Mouse (Mus musculus) heart, adult 2 months (tissue): Measurements from ENCODE around the gene Pbld1. TPM values are rescaled to one million over a fixed set of nuclear protein-coding genes. Genes with fewer than 3 reads are reported as not detected.

Experiments used
- DNase-seq, 2 experiments: peaks; one replicate each; pipeline ENCODE4 v3.0.0; 2021
- H3K27ac ChIP-seq: fragments of 200-600 bp; 2 replicates; pipeline ENCODE4 v1.8.1; 2022
- H3K27me3 ChIP-seq: fragments of 200-500 bp; 2 replicates; pipeline ENCODE4 v1.6.1; 2012; ENCODE audit warnings: mild to moderate bottlenecking, low read length, inconsistent platforms, mixed read lengths; ENCODE audit not compliant: control insufficient read depth, insufficient read depth
- H3K36me3 ChIP-seq: fragments of 200-500 bp; 2 replicates; pipeline ENCODE4 v1.6.1; 2012; ENCODE audit warnings: low read length, inconsistent platforms; ENCODE audit not compliant: control insufficient read depth, insufficient read depth
- H3K4me1 ChIP-seq: fragments of 200-500 bp; 2 replicates; pipeline ENCODE4 v1.6.1; 2011; ENCODE audit warnings: low read length; ENCODE audit not compliant: control insufficient read depth, insufficient read depth
- H3K4me3 ChIP-seq: fragments of 200-600 bp; 2 replicates; pipeline ENCODE4 v1.8.1; 2022
- H3K79me2 ChIP-seq: fragments of 200-500 bp; replicated peaks from 2 replicates; pipeline ENCODE4 v1.6.1; 2012; ENCODE audit warnings: mild to moderate bottlenecking, inconsistent platforms, low read length, moderate library complexity, mixed read lengths; ENCODE audit not compliant: control insufficient read depth, insufficient read depth
- H3K9ac ChIP-seq: fragments of 200-500 bp; 2 replicates; pipeline ENCODE4 v1.6.1; 2012; ENCODE audit warnings: low read depth, mild to moderate bottlenecking, control low read depth, inconsistent platforms, low read length, mixed read lengths
- CTCF ChIP-seq: fragments of 200-600 bp; IDR thresholded peaks from 2 replicates; pipeline ENCODE4 v1.8.1; 2022; ENCODE audit warnings: antibody characterized with exemption, mild to moderate bottlenecking, moderate library complexity
- EP300 ChIP-seq: fragments of 200-500 bp; IDR thresholded peaks from 2 replicates; pipeline ENCODE4 v1.6.1; 2011; ENCODE audit warnings: low read depth, low read length, control low read depth; ENCODE audit not compliant: insufficient read depth
- POLR2A ChIP-seq: fragments of 200-500 bp; IDR thresholded peaks from 2 replicates; pipeline ENCODE4 v1.6.1; 2011; ENCODE audit warnings: mild to moderate bottlenecking, low read depth, low read length, control low read depth; ENCODE audit not compliant: insufficient read depth
- WGBS: fragments of 180-500 bp; shearing (Covaris S2); methylation state at CpG from one replicate; pipeline ENCODE4 v1.1.7; 2018; 5-methylcytosine and 5-hydroxymethylcytosine counted together
- intact Hi-C: fragments of 180-260 bp; cut with DNase I; formaldehyde crosslinking; loops from one replicate; pipeline ENCODE4 v1.15.1; 2025
- polyA plus RNA-seq: library from polyadenylated mRNA; depleted of rRNA; stranded (reverse); fragments of >200 nt; gene quantifications from 2 replicates; pipeline ENCODE4 v1.2.3, GENCODE M21; 2012; rRNA removed
- total RNA-seq, 2 experiments: library from RNA; stranded (reverse); gene quantifications; 2 replicates each; pipeline ENCODE4 v1.2.3; 2021

Gene Pbld1
- total and polyA plus RNA-seq, 3 experiments, result 0.89 to 1.5 (median 1.2) TPM

GRCm38 (mm10) chr10:63127156-63127555, 67.2 kb downstream of the Pbld1 start:
- no peak overlapping the region for H3K4me3 ChIP-seq
- DNase-seq, result no peak
- H3K27me3 ChIP-seq, result no peaks in the 10 kb centered on the region
- WGBS, result 85% methylated on average over 6 of the region's 6 CpGs
- TF ChIP-seq POLR2A (no peak), CTCF (no peak), EP300 (no peak)
- H3K79me2 ChIP-seq, result no peaks in the 10 kb centered on the region
- intact Hi-C loops, result no loop called here
- peaks cover 3% of the 10 kb centered on the region; the same call in 1 of the 2 replicates for H3K4me1 ChIP-seq
- peak overlapping the region; percentile 85; the same call in 1 of the 2 replicates for H3K27ac ChIP-seq
- H3K36me3 ChIP-seq, result no peaks in the 10 kb centered on the region
- H3K9ac ChIP-seq, result no peak overlapping the region

Other genes with a start within 250 kb of the Pbld1 start
- gene Tet1, start 151.2 kb upstream of the Pbld1 start, total RNA-seq, result 1 to 10 TPM; 5.3 to 6.6 TPM
- gene Tet1, start 151.2 kb upstream of the Pbld1 start, polyA plus RNA-seq, result 2.3 and 3.9 TPM in 2 replicates
- gene Slc25a16, start 139.5 kb upstream of the Pbld1 start, total RNA-seq, result 10 to 100 TPM; 20.4 to 27.1 TPM
- 21.7 and 35.8 TPM in 2 replicates for gene Slc25a16, start 139.5 kb upstream of the Pbld1 start, polyA plus RNA-seq
- under 1 TPM; 0.29 to 0.68 TPM for gene Dna2, start 113.1 kb upstream of the Pbld1 start, total RNA-seq
- gene Dna2, start 113.1 kb upstream of the Pbld1 start, polyA plus RNA-seq, result 0.84 and 1.8 TPM in 2 replicates
- gene Rufy2, start 79.9 kb upstream of the Pbld1 start, total RNA-seq, result 1 to 10 TPM; 7.3 to 9.6 TPM
- 2.5 and 4.4 TPM in 2 replicates for gene Rufy2, start 79.9 kb upstream of the Pbld1 start, polyA plus RNA-seq
- 10 to 100 TPM; 33.5 to 34.5 TPM for gene Hnrnph3, start 35.9 kb upstream of the Pbld1 start, total RNA-seq
- gene Hnrnph3, start 35.9 kb upstream of the Pbld1 start, polyA plus RNA-seq, result 18.0 and 36.8 TPM in 2 replicates
- gene Pbld2, start 35.8 kb upstream of the Pbld1 start, total RNA-seq, result 1 to 10 TPM; 7.6 to 9.9 TPM
- 0.98 and 2.1 TPM in 2 replicates for gene Pbld2, start 35.8 kb upstream of the Pbld1 start, polyA plus RNA-seq
- gene Atoh7, start 39.5 kb downstream of the Pbld1 start, total RNA-seq, result not detected
- gene Atoh7, start 39.5 kb downstream of the Pbld1 start, polyA plus RNA-seq, result not detected in 2 replicates
- 100 to 1,000 TPM in 1 of 2 experiments, 10 to 100 TPM in 1; 96.6 to 110 TPM for gene Mypn, start 143.8 kb downstream of the Pbld1 start, total RNA-seq
- gene Mypn, start 143.8 kb downstream of the Pbld1 start, polyA plus RNA-seq, result 32.1 and 43.5 TPM in 2 replicates
- gene Herc4, start 183.6 kb downstream of the Pbld1 start, total RNA-seq, result 10 to 100 TPM; 30.2 to 32.3 TPM
- gene Herc4, start 183.6 kb downstream of the Pbld1 start, polyA plus RNA-seq, result 13.1 and 28.8 TPM in 2 replicates